Mouse (Mus musculus) right cerebral cortex, postnatal 10 days (tissue): ENCODE data around the gene Rubcn.
A peak's percentile ranks its signal among the peaks of the same experiment; 100 is the strongest.

Experiments used
- DNase-seq, 2 experiments: peaks; one replicate each; pipeline ENCODE4 v3.0.0; 2021; ENCODE audit warnings: low spot score in 2 of 2

The Rubcn gene

DNA sequence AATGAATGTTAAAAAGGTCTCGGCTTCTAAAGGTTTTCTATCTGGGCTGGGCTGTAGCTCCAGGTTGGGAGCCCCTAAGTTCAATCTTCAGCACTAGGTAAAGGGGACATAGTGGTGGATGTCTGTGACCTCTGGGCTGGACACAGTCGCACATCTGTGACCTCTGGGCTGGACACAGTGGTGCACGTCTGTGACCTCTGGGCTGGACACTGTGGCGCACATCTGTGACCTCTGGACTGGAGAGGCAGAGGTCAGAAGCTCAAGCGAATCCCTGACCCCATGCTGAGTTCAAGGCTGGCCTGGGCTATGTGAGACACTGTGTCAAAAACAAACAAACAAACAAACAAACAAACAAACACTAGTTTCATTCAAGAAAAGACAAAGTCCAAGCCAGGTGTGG is 7.3 kb downstream of the Rubcn start:
- no peak for DNase-seq

DNA sequence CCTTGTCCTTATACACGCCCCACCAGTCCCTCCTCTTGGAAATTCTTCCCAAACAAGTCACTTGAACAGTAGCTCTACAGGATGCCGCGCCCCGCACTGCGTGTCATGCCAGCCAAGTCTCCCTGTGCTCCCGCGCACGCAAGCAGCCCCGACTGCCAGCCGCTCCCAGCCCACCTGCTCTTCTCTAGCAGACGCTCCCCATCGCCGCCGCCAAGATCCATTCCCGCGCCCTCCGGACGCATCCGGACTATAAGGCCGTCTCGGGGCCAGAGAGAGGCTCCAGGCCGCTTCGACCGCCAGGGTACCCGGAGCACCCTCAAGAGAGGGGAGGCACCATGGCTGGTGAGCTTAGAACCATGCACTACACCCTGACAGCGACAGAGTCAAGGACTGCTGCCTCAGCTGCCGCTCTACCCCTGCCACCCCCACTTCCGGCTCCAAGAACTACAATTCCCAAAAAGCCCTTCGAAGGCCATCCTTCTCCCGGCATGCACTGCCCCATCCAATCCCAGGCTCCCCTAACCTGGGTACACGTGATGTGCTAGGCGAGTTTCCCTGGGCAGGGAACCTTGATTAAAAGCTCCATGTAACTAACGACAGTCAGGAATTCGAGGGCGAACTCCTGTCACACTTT is 9.5 kb downstream of the Rubcn start:
- DNase-seq, result peak; percentile 94 to 95

DNA sequence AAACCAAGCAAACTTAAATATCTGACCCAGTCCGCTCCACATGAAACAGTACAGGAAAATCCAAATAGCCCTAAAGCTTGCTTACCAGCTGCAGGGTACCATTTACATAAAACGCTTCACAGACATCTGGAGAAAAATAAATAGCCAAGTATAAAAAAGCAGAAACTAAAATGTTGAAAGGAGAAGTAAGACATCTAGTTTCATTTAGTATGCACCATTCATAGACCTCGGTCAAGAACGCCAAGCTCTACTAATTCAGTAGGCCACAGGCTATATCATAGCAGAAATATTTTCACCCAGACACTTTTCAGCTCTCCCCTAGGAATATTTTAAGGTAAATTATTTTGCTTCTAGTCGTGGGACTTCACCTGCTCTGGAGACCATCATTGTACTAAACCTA is 10.9 kb downstream of the Rubcn start:
- DNase-seq, result no peak

DNA sequence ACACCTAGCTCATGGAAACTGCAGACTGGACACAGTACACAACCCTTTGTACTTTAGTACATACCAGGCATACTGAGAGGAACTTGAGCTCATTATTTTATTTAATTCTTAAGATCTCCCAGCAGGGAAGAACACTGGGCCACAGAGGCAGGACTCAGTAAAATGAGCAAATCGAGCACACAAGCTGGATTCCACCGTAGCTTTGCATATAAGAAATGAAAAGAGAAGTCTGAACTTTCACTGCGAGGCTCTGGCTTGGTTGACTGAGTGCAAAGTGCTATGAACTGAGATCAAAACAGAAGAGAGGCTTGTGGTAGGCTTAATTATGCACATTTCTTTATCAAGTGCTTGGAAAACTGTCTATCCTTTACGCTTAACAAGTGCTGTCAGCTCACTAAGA is 12.2 kb downstream of the Rubcn start:
- DNase-seq, result no peak

DNA sequence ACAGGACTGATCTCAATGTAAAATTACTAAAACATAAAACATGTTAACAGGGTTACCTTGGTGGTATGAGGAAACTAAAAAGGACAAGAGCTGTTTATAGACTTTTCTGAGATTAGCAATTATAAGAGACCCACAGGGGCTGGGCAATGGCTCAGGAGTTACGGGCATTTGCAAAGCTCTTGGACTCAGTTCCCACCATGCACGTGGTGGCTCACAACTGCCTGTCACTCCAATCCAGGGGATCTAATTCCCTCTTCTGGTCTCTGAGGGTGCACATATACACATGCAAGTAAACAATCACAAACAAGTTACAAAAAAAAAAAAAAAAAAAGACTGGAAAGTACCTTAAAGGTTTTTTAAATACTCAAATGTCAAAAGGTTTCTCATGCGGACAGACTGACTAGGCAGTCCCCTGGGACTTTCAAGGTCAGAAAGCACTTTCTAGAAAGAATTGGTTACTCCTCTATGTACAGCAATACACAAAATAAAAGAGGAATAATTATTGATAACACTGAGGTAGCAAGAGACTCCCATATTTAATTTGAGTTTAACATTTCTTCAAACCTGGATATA is 15.7 kb downstream of the Rubcn start:
- no peak for DNase-seq

DNA sequence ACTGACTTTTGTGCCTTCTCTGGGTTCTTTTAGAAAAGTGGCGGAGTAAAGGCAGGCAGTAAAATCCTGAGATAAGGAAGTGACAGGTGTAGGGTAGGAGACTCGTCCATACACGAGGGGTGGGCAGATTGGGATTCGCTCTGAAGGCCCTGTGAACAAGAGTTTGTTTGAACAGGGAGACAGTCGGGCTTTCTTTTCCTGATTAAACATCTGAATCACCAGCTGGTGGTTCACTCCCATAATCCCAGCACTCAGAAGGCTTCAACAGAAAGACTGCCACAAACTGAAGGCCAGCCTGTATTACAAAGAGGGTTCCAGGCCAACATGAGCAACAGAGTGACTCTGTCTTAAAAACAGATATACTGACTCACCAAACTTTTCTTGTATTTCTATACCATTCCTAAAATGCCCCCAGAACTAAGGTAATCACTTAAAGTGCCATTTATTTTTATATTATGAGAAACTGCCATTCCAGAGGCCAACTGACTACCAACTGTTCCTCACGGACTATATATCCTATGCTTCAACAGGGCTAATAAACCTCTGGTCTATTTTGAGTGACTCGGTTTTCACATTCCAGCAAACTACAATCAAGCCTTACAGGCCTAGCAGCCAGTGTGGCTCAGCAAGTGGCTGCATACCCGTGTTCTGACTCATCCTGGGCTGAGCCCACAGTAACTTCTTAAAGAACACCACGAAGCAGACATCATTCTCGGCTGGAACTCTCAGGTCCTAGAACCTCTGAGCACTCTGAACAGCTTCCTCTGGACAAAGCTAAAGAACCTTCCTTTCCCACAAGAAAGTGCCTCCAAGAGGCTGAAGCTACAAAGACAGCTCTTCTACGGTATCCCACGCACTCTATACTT is 18.6 kb downstream of the Rubcn start:
- peak in 1 of 2 experiments; percentile 30 for DNase-seq

DNA sequence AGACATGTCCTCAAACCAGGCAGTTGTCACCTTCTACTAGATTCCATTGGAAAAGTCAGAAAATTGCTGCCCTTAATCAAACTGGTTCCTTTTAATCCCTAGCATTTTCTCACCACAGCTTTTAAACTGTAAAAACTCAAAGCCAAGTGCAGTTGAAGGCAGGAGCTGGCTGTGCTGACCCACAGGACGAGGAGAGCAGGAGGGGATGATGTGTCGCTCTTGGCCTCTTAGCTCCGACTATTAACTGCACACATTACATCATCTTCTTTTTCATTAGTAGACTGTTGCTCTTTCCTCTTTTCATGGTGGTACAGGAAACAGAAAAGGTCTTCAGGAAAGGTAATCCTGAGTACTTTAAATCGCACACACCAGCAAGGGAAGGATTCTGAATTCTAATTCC is 19.2 kb downstream of the Rubcn start:
- DNase-seq, result no peak

DNA sequence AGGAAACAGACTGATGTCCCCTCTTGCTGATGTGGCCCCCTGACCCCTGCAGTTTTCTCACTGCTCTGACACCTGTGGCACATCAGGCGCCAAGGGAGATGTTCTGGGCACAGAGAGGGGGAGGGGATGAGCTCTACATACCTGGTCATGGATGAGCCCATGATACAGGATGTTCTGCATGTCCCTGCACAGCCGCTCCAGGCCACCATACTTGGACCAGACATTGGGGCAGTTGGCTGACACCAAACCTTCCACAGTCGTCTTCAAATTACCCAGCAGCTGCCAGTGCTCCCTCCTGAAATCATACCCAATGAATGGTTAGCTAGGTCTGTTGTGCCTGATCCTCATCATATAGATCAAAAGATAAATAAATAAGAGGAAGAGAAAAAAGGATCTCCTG is 20.8 kb downstream of the Rubcn start:
- DNase-seq, result no peak

DNA sequence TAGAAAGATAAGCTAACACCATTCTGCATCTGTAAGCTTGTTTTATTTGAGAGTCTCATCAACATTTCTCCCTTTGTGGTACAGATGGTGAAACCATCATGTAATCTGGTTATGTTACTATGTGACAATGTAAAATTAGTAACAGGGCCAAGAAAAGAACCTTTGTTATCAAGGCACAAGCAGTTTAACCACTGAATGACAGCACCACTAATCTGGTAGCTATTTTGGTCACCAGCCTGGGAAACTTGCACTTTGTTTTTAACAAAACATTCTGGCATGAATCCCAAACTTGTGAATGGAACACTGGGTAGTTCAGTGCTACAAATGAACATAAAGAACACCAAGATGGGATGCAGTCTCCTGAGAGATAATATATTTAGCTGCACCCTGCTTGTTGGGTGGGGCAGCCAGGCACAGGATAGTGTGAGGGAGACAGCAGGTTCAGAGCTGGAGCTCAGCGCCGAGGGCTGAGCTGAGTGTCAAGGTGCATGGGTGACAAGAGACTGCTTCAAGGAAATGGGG is 23.5 kb downstream of the Rubcn start:
- peak in 1 of 2 experiments; percentile 60 for DNase-seq

DNA sequence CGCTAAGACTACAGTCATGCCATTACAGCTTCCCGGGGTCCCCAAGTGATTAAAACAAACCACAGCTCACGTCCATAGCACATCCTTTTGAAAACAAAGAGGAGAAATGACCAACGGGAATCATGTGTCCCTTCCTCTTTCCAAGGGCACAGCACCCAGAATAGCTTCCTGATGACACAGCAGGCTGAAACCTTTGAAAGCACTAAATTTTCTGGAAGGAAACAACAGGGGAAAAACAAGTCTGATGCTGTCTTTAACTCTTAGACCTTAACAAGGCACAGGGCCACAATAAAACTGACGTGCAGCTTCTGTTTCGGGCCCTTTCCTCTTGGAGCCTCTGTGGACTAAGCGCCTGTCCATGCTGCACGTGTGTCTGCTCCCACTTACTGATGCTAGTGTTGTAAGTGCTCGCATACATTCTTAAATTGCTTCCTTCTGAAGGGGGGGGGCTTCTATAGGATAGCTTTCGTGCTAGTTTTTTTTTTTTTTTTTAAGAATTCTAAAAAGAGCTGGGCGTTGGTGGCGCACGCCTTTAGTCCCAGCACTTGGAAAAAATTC is 24.0 kb downstream of the Rubcn start:
- peak in 1 of 2 experiments; percentile 45 for DNase-seq

DNA sequence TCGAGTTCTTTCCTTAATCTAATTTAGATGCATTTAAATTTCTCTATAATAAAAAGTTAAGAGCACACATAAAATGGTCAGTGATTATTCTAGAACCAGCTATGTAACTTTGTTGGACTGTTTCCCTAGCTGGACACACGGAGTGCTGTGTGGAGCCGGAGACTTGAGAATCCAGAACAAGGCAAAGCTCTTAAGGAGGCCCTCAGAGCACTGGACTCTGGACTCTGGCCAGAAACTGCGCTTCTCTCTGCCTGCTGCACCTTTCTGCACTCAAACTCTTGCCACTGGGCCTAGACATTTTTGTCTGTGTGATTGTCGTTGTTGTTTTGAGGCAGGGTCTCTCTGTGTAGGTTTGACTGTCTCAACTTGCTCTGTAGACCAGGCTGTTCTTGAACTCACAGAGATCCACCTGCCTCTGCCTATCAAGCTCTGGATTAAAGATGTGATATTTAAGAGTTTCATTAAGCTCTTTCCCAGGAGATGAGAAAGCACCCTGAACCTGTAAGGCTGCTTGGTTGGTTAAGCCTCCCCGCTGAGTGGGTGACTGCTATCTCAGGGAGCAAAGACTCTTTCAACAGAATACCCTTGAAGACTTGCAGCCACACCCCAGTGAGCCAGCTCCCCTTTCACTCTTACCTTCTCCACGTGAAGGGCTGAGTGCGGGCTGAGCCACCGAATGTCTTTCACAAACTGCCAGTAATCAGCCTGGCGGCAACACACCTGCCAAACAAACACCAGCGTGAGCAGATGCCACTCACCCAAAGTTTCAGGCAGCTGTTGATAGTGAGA is 28.3 kb downstream of the Rubcn start:
- DNase-seq, result no peak

DNA sequence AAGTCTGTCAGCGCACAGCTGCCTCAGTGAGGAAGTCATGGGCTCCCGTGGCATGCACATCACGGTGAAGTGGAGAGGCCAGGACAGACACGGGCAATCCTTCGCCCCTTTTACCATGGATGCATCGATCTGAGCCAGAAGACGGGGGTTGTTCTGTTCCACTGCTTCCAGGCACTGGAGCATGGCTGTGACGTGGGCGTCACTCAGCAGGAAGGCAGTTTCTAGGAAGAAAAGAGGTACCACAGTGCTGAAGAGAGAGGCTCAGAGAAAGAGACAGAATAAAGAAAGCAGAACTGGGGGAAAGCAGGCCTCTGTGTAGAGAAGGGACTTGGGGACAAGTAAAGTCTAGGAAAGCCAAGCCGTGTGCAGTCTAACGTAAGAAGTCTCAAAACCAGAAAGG is 30.5 kb downstream of the Rubcn start:
- DNase-seq, result no peak

DNA sequence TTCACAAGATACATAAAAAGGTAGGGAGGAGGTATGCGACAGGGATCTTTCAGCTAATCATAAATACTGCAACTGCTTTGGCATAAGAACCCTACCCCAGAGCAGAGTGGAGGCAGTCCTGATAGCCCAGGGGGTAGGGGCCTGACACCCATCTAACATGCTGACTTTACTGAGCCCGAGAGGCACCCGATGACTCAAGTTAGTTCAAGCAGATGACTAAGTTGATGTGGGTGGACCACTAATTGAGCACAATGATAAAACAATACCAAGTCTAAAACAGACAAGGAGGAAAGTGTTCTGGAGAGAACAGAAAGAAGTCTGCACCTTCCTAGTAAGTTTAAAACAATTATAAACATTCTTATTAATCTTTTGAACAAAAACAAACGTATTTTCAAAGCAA is 46.1 kb downstream of the Rubcn start:
- no peak for DNase-seq

DNA sequence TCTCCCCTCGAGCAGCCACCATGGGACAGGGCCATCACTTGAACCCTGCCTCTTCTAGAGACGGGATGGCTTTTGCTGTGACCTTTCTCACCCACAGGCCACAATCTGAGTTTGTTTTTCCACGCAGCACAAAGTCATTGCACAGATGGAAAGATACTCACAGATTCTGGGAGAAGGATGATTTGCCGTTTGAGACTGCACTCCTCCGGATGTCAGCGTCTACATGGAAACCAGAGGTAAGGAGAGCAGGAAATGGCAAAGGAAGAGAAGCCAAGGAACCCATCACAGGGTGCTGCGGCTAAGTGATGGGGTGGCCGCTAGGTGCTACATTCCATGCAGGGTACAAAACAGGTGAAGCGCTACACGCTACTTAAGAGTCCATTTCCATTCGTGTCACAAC is 48.5 kb downstream of the Rubcn start:
- no peak for DNase-seq

DNA sequence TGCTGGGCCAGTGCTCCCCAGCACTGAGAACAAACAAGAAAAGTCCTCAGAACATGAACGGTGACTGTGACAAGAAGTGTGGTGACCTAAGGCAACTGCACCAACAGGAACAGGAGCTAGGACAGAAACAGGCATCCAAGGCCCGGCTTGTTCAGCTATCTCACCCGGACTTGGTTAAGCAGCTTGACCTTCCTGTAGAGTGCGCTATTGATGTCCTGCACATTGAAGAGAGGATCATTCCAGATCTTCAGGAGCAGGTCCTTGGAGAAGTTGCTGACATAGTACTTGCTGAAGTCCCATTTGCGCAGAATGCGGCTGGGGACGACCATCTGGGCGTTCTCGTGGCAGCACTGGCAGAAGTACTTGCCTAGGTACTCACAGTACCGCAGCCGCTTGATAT is 51.0 kb downstream of the Rubcn start:
- no peak for DNase-seq

DNA sequence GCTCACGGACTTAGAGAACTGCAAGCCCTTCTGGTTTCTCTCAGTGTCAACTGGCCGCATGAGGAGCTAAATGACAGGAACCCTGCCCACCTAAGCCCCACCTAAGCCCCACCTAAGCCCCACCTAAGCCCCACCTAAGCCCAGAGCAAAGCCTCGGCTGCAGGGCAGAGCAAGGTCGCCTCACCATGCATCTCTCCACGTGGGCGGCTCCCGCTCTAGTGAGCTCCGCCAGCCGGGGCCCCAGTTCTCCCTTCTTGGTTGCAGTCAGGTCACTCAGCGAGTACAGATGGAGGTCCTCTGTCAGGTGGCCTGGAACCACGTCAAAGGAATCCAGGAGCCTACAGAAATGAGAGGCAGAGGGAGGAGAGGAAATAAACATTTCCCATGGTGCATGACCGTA is 52.2 kb downstream of the Rubcn start:
- no peak for DNase-seq

DNA sequence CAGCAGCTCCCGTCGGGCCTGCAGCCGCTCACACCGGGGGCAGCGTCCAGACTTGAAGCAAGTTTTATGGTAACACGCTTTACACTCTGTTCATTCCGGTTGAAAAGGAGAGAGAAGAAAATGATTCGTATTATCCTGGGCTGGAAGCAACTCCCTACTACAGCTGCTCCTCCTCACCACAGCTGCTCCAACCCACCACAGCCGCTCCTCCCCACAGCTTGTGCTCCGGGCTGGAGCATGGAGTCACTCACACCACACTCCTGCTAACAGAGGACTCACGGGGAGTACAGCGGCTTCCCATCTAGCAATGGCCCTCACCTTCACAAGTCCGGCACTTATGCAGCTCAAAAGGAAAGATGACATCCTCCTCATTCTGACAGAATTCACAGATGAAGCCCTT is 53.5 kb downstream of the Rubcn start:
- no peak for DNase-seq

DNA sequence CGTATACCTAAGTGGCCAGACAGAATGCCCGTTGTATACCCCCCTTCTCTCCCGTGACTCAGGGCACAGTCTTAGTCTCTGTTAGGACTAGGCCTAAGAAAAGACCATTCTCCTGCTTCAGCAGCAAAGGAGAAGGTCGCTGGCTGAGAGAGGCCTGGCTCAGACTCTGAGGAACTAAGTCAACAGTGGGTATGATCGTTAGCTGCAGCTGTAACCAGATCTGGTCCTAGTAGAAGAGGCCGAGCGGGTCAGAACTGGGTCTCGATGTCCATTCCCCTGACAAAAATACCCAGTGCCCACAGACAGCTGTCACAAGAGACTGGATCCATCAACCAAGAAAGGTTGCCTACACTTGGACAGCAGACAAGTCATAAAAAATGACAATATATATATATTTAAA is 54.1 kb downstream of the Rubcn start:
- no peak for DNase-seq

DNA sequence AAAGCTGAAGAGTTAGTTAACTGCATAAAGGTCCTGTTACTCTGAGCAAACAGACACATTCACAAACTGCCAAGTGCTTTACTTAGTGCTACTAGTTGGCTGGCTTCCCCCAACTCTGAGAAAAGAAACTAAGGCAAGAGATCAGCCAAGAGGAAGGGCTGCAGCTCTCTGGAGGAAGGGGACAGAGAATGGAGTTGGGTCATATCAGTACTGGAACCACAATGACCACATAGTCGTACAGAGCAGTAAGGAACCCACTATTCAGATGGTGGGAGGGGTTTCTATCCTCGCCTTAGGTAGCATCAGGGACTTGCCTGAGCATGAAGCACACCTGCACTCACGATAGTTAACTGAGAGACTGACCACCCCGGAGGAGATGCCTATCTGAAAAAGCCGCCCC is 54.7 kb downstream of the Rubcn start:
- DNase-seq, result no peak

DNA sequence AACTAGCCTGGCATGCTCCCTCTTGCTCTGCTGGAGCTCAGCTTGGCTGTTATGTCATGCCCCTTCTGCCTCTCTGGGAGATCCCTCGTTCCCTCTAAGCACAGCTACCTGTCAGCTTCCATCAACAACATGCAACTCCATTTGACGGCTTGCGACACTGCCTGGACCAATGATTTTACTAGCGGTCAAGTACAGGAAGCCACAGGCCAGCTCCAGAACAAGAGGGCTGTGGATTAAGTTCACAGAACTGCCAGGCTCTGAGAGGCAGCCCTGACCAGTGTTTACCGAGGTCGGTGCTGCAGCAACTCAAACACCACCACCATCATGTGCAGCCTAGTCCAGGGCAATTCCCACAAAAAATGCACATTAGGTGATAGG is 55.1 kb downstream of the Rubcn start:
- no peak for DNase-seq

DNA sequence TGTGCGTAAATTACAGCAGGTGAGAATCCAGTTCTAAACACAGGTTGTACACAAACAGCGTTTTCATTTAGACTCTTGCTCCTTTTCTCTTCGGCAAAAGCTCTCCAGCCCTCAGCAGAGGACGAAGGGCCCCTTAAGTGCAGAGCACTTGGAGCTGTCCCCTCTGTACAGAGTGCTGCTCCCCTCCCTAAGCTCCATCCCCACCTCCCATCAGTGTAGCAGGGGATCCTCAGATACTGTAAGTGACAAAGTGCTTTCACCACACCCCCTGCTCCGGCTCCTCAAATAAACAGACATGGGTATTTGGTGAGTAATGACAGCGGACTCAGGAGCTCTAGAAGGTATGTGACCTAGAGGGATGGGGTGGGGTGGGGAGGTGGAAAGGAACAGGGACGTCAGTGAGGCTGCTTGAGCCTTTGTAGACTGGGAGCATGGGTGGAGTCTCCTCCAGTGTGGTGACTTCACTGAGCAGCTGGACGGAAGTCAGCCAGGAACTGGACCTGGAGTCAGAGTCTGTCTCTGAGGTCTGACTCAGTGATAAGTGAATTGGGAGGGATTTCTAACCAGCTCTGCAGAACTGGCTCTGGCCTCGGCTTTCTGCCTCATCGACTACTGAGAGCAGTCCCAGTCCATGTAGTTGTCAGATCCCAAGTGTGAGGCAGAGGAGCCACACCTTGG is 55.7 kb downstream of the Rubcn start:
- no peak for DNase-seq
